In the genomic region with DNA sequence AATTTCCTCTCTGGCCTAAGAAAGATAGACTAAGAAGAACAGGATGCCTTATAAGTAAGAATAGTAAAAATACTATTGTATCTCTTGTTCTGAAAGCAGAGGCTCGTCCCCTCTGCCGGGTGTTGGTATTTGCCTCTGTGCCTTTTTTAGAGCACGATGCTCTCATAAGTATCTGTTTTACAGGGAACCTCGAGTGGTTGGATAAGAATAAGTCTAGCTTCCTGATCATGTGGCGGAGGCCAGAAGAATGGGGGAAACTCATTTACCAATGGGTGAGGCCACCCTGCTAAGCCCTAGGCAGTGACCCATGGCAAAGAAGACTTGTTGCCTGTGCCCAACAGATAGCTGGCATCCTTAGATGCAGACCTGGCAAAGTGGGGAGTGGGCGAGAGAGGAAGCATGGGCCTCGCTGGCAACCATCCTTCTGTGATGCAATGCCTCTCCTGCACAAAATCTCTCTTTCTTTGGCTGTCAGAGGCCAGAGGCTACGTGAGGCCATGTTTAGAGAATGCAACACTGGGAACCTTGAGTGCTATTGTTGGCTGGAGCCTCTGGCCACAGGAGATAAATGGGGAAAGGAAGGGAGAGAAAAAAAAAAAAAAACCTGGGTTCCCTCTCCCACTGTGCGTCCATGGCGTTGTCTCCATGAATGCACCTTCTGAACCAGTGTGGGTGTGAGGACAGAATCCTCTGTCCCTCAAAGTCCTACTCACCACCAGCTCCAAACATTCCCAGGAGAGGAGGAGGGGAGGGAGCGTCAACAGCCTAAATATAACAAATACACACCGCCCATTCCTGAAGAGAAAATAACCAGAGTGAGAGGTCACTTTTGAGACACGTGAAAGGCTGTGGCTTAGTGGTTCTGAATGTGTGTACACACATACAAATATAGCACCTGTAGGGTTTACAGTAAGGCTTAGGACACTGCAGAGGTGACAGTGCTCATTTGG, we compare ENCODE assay signal across 24 mouse cellular contexts. TPM values are rescaled to one million over a fixed set of nuclear protein-coding genes. Genes with fewer than 3 reads are reported as not detected.
DNase-seq lines count a peak whose midpoint lies in the region; ATAC-seq and TF ChIP-seq lines count a peak whose summit lies in the region.
"Had no signal": no experiment of that assay in that cellular context is flagged by ENCODE, and none has a peak within 500 bp of the region (broad histone marks: within the 10 kb centered on the region; RNA-seq: fewer than 3 reads in every experiment).

No protein-coding gene starts in this region.

- no peak overlapping the region for H3K27ac ChIP-seq in liver, embryonic 11.5 days (ENCODE audit: low read depth, low read length)
- no peak overlapping the region for H3K27ac ChIP-seq in liver, postnatal 0 days (ENCODE audit: low read depth)
- H3K27ac ChIP-seq in heart, embryonic 15.5 days = peak overlapping the region; percentile 77
- peak overlapping the region; percentile 45 for H3K27ac ChIP-seq in liver, embryonic 16.5 days (ENCODE audit: low read length)
- H3K27ac ChIP-seq: embryonic facial prominence, embryonic 13.5 days; hindbrain, embryonic 10.5 days; hindbrain, postnatal 0 days; kidney, postnatal 0 days; layer of hippocampus, adult 2 months; left cerebral cortex, adult 2 months; midbrain, embryonic 15.5 days had no signal

- H3K9me3 ChIP-seq in liver, embryonic 11.5 days (ENCODE audit: control insufficient read depth, low read length) = no peaks in the 10 kb centered on the region
- H3K9me3 ChIP-seq in liver, postnatal 0 days (ENCODE audit: low read length) = no peaks in the 10 kb centered on the region
- no peaks in the 10 kb centered on the region for H3K9me3 ChIP-seq in heart, embryonic 15.5 days (replicated peaks)
- no peaks in the 10 kb centered on the region for H3K9me3 ChIP-seq in liver, embryonic 16.5 days (replicated peaks; ENCODE audit: control insufficient read depth, low read length)
- H3K9me3 ChIP-seq: embryonic facial prominence, embryonic 13.5 days; hindbrain, embryonic 10.5 days; midbrain, embryonic 15.5 days had no signal

- no peak for DNase-seq in liver, embryonic 11.5 days (ENCODE audit: low spot score)
- no peak for DNase-seq in liver, postnatal 0 days
- peak; percentile 63 for DNase-seq in heart, adult 8-10 months (ENCODE audit: low spot score)
- no peak for DNase-seq in yolk sac, embryonic 10.5 days (ENCODE audit: low spot score)
- no peak for DNase-seq in spleen, adult 12 weeks (ENCODE audit: low spot score)
- DNase-seq: adrenal gland, adult 2 months; cerebellum, postnatal 10 days; gastrocnemius, postnatal 14 days; kidney, adult 18-20 months; left cerebral cortex, postnatal 4 days; lung, postnatal 10 days had no signal

- H3K4me3 ChIP-seq in liver, embryonic 11.5 days (ENCODE audit: low read depth, low read length) = no peak overlapping the region
- H3K4me3 ChIP-seq in liver, postnatal 0 days (ENCODE audit: low read depth, low read length) = no peak overlapping the region
- no peak overlapping the region for H3K4me3 ChIP-seq in heart, embryonic 15.5 days
- no peak overlapping the region for H3K4me3 ChIP-seq in liver, embryonic 16.5 days (ENCODE audit: low read depth, low read length)
- H3K4me3 ChIP-seq: embryonic facial prominence, embryonic 13.5 days; hindbrain, embryonic 10.5 days; layer of hippocampus, adult 2 months; left cerebral cortex, adult 2 months; midbrain, embryonic 15.5 days; myocyte had no signal

- no peaks in the 10 kb centered on the region for H3K27me3 ChIP-seq in liver, embryonic 11.5 days (replicated peaks; ENCODE audit: control insufficient read depth, insufficient read depth, low read length)
- H3K27me3 ChIP-seq in liver, postnatal 0 days (ENCODE audit: insufficient read depth, low read length) = no peaks in the 10 kb centered on the region
- no peaks in the 10 kb centered on the region for H3K27me3 ChIP-seq in heart, embryonic 15.5 days
- peaks cover under 1% of the 10 kb centered on the region; the same call in 1 of the 2 replicates for H3K27me3 ChIP-seq in liver, embryonic 16.5 days (ENCODE audit: control insufficient read depth, insufficient read depth, low read depth, low read length)

- WGBS in liver, embryonic 11.5 days = 82% methylated on average over 13 of the region's 13 CpGs
- WGBS in liver, postnatal 0 days (ENCODE audit: insufficient replicate concordance) = 74% methylated on average over 13 of the region's 13 CpGs
- 51% methylated on average over 13 of the region's 13 CpGs for WGBS in heart, embryonic 15.5 days
- WGBS in liver, embryonic 16.5 days (ENCODE audit: insufficient replicate concordance) = 67% methylated on average over 13 of the region's 13 CpGs

- H3K4me1 ChIP-seq in liver, embryonic 11.5 days (replicated peaks; ENCODE audit: control insufficient read depth, insufficient read depth, low read length) = peaks cover 39% of the 10 kb centered on the region
- peaks cover 40% of the 10 kb centered on the region for H3K4me1 ChIP-seq in liver, postnatal 0 days (ENCODE audit: insufficient read depth)
- H3K4me1 ChIP-seq in heart, embryonic 15.5 days (replicated peaks) = peaks cover 60% of the 10 kb centered on the region
- peaks cover 54% of the 10 kb centered on the region for H3K4me1 ChIP-seq in liver, embryonic 16.5 days (ENCODE audit: control insufficient read depth, low read depth, low read length)

- no peak for ATAC-seq in liver, embryonic 11.5 days (replicated peaks; ENCODE audit: low FRiP score)
- no peak for ATAC-seq in liver, postnatal 0 days
- no peak for ATAC-seq in heart, embryonic 15.5 days (replicated peaks; ENCODE audit: insufficient number of reproducible peaks, insufficient read depth, low FRiP score, low read depth)
- no peak for ATAC-seq in liver, embryonic 16.5 days (ENCODE audit: low read depth)
- ATAC-seq: forebrain, embryonic 14.5 days; hindbrain, postnatal 0 days; midbrain, embryonic 15.5 days had no signal

- no peak overlapping the region for H3K9ac ChIP-seq in liver, embryonic 11.5 days (ENCODE audit: low read depth, low read length)
- no peak overlapping the region for H3K9ac ChIP-seq in liver, postnatal 0 days (replicated peaks)
- no peak overlapping the region for H3K9ac ChIP-seq in heart, embryonic 15.5 days
- no peak overlapping the region for H3K9ac ChIP-seq in liver, embryonic 16.5 days (ENCODE audit: low read depth, low read length)
- H3K9ac ChIP-seq: embryonic facial prominence, embryonic 13.5 days; midbrain, embryonic 15.5 days had no signal

- no peak for TF ChIP-seq CTCF in liver, postnatal 0 days (IDR thresholded peaks at IDR 0.05; ENCODE audit: low read depth)

- 0 out of 2 replicates have a peak overlapping the region, but pooled peaks have one; percentile 21 for H3K4me2 ChIP-seq in liver, embryonic 11.5 days
- H3K4me2 ChIP-seq in liver, postnatal 0 days (ENCODE audit: low read depth, low read length) = no peak overlapping the region
- no peak overlapping the region; the same call in 1 of the 2 replicates for H3K4me2 ChIP-seq in heart, embryonic 15.5 days
- no peak overlapping the region for H3K4me2 ChIP-seq in liver, embryonic 16.5 days (ENCODE audit: low read depth, low read length)
- H3K4me2 ChIP-seq: embryonic facial prominence, embryonic 13.5 days; midbrain, embryonic 15.5 days had no signal

- TF ChIP-seq EP300 in liver, postnatal 0 days (IDR thresholded peaks at IDR 0.05; ENCODE audit: low read depth) = no peak

- H3K36me3 ChIP-seq in liver, embryonic 11.5 days (ENCODE audit: control insufficient read depth, insufficient read depth, low read length) = peaks cover 10% of the 10 kb centered on the region; the same call in 1 of the 2 replicates
- H3K36me3 ChIP-seq in liver, postnatal 0 days (replicated peaks; ENCODE audit: insufficient read depth, low read length) = peaks cover 25% of the 10 kb centered on the region
- 0 out of 2 replicates have a peak, but pooled peaks cover 4% of the 10 kb centered on the region for H3K36me3 ChIP-seq in heart, embryonic 15.5 days
- no peaks in the 10 kb centered on the region for H3K36me3 ChIP-seq in liver, embryonic 16.5 days (ENCODE audit: control insufficient read depth, insufficient read depth)
- H3K36me3 ChIP-seq: midbrain, embryonic 15.5 days had no signal

RNA-seq across cellular contexts. Expression of a gene that starts 2.6 kb away (rescaled TPM):
- 158 and 163 TPM in 2 replicates for polyA plus RNA-seq in liver, embryonic 11.5 days (2014; fragmentation: Nextera tagmentation; extraction: Ambion mirVana)
- 75.9 and 81.1 TPM in 2 replicates for polyA plus RNA-seq in liver, postnatal 0 days (2015; fragmentation: Nextera tagmentation; extraction: Ambion mirVana)
- 100 to 1,000 TPM in 3 of 4 experiments, 10 to 100 TPM in 1; 88.4 to 109 (median 104) TPM for total RNA-seq in heart, adult 8-10 months (2022)
- polyA plus RNA-seq in heart, embryonic 15.5 days (2015; fragmentation: Nextera tagmentation; extraction: Ambion mirVana) = 89.1 and 106 TPM in 2 replicates
- polyA plus RNA-seq in liver, embryonic 16.5 days (2015; fragmentation: Nextera tagmentation; extraction: Ambion mirVana) = 72.2 and 75.2 TPM in 2 replicates

RNA-seq across cellular contexts. Expression of a gene that starts 4.3 kb away (rescaled TPM):
- polyA plus RNA-seq in liver, embryonic 11.5 days (2014; fragmentation: Nextera tagmentation; extraction: Ambion mirVana) = 18.5 and 19.7 TPM in 2 replicates
- polyA plus RNA-seq in liver, postnatal 0 days (2015; fragmentation: Nextera tagmentation; extraction: Ambion mirVana) = 1.6 and 2.2 TPM in 2 replicates
- 10 to 100 TPM in 3 of 4 experiments, 1 to 10 TPM in 1; 7.6 to 16.6 (median 14.2) TPM for total RNA-seq in heart, adult 8-10 months (2022)
- polyA plus RNA-seq in heart, embryonic 15.5 days (2015; fragmentation: Nextera tagmentation; extraction: Ambion mirVana) = 4.1 and 7.2 TPM in 2 replicates
- polyA plus RNA-seq in liver, embryonic 16.5 days (2015; fragmentation: Nextera tagmentation; extraction: Ambion mirVana) = 4.3 and 5.4 TPM in 2 replicates

RNA-seq across cellular contexts. Expression of a gene that starts 10.3 kb away (rescaled TPM):
- polyA plus RNA-seq in liver, embryonic 11.5 days (2014; fragmentation: Nextera tagmentation; extraction: Ambion mirVana) = 62.4 and 64.2 TPM in 2 replicates
- 34.8 and 38.4 TPM in 2 replicates for polyA plus RNA-seq in liver, postnatal 0 days (2015; fragmentation: Nextera tagmentation; extraction: Ambion mirVana)
- 10 to 100 TPM; 60.8 to 93.6 (median 83.9) TPM for total RNA-seq in heart, adult 8-10 months (2022)
- polyA plus RNA-seq in heart, embryonic 15.5 days (2015; fragmentation: Nextera tagmentation; extraction: Ambion mirVana) = 196 and 210 TPM in 2 replicates
- polyA plus RNA-seq in liver, embryonic 16.5 days (2015; fragmentation: Nextera tagmentation; extraction: Ambion mirVana) = 20.8 and 21.8 TPM in 2 replicates
- total RNA-seq: megakaryocyte-erythroid progenitor cell, adult 5-6 weeks had no signal

RNA-seq across cellular contexts. Expression of a gene that starts 22.7 kb away (rescaled TPM):
- polyA plus RNA-seq in liver, embryonic 11.5 days (2014; fragmentation: Nextera tagmentation; extraction: Ambion mirVana) = 1.2 and 1.4 TPM in 2 replicates
- 0.19 and 0.29 TPM in 2 replicates for polyA plus RNA-seq in liver, postnatal 0 days (2015; fragmentation: Nextera tagmentation; extraction: Ambion mirVana)
- total RNA-seq in heart, adult 8-10 months (2022) = under 1 TPM in 3 of 4 experiments, not detected in 1; 0.14 to 0.29 (median 0.22) TPM
- 0.61 and 0.68 TPM in 2 replicates for polyA plus RNA-seq in heart, embryonic 15.5 days (2015; fragmentation: Nextera tagmentation; extraction: Ambion mirVana)
- polyA plus RNA-seq in liver, embryonic 16.5 days (2015; fragmentation: Nextera tagmentation; extraction: Ambion mirVana) = 0.70 and 0.74 TPM in 2 replicates
- total RNA-seq: liver, adult 2 months had no signal
- polyA plus RNA-seq: liver, adult 2 months had no signal

RNA-seq across cellular contexts. Expression of a gene that starts 22.8 kb away (rescaled TPM):
- polyA plus RNA-seq in liver, embryonic 11.5 days (2014; fragmentation: Nextera tagmentation; extraction: Ambion mirVana) = 190 and 197 TPM in 2 replicates
- polyA plus RNA-seq in liver, postnatal 0 days (2015; fragmentation: Nextera tagmentation; extraction: Ambion mirVana) = 79.9 and 86.6 TPM in 2 replicates
- 100 to 1,000 TPM in 2 of 4 experiments, 10 to 100 TPM in 2; 93.0 to 105 (median 98.0) TPM for total RNA-seq in heart, adult 8-10 months (2022)
- 151 and 169 TPM in 2 replicates for polyA plus RNA-seq in heart, embryonic 15.5 days (2015; fragmentation: Nextera tagmentation; extraction: Ambion mirVana)
- polyA plus RNA-seq in liver, embryonic 16.5 days (2015; fragmentation: Nextera tagmentation; extraction: Ambion mirVana) = 77.7 and 79.9 TPM in 2 replicates

Comparison
In these comparisons a context has a peak if more than half of its experiments do, and no peak if none do; other contexts are left out.
1. H3K27ac ChIP-seq: peak in heart, embryonic 15.5 days (single experiment) and liver, embryonic 16.5 days (single experiment); none in liver, embryonic 11.5 days (single experiment) and liver, postnatal 0 days (single experiment).